ENCODE assay signal across 10 mouse cellular contexts in genomic region chr12:17035128-17035527, GRCm38 (mm10). TPM values are rescaled to one million over a fixed set of nuclear protein-coding genes. Genes with fewer than 3 reads are reported as not detected.
DNase-seq lines count a peak whose midpoint lies in the region; ATAC-seq lines count a peak whose summit lies in the region.
"Had no signal": no experiment of that assay in that cellular context is flagged by ENCODE, and none has a peak within 500 bp of the region (broad histone marks: within the 10 kb centered on the region; RNA-seq: fewer than 3 reads in every experiment).

No protein-coding gene starts in this region.

- no peak overlapping the region for H3K4me3 ChIP-seq in forebrain, embryonic 14.5 days (ENCODE audit: low read depth, low read length)
- H3K4me3 ChIP-seq in forebrain, embryonic 11.5 days (ENCODE audit: low read depth, low read length) = no peak overlapping the region
- H3K4me3 ChIP-seq in midbrain, embryonic 10.5 days = no peak overlapping the region
- no peak overlapping the region for H3K4me3 ChIP-seq in midbrain, embryonic 16.5 days (ENCODE audit: low read depth, low read length)
- H3K4me3 ChIP-seq: neural tube, embryonic 12.5 days had no signal

- no peak for ATAC-seq in forebrain, embryonic 14.5 days
- ATAC-seq in forebrain, embryonic 11.5 days (replicated peaks; ENCODE audit: low FRiP score) = no peak
- no peak for ATAC-seq in midbrain, embryonic 16.5 days
- peak; percentile 60; the same call in 1 of the 2 replicates for ATAC-seq in megakaryocyte progenitor cell, adult 5-6 weeks (replicated peaks; ENCODE audit: poor library complexity)
- no peak for ATAC-seq in megakaryocyte, adult 5-6 weeks (ENCODE audit: poor library complexity, severe bottlenecking)

- no peaks in the 10 kb centered on the region for H3K27me3 ChIP-seq in forebrain, embryonic 14.5 days (replicated peaks; ENCODE audit: control insufficient read depth, insufficient read depth, low read length)
- H3K27me3 ChIP-seq in forebrain, embryonic 11.5 days (ENCODE audit: control insufficient read depth, insufficient read depth, low read length) = no peaks in the 10 kb centered on the region
- H3K27me3 ChIP-seq in midbrain, embryonic 10.5 days (ENCODE audit: low read depth, poor library complexity, severe bottlenecking) = no peaks in the 10 kb centered on the region
- H3K27me3 ChIP-seq in midbrain, embryonic 16.5 days (ENCODE audit: control insufficient read depth, insufficient read depth, low read depth, low read length) = no peaks in the 10 kb centered on the region

- H3K9ac ChIP-seq in forebrain, embryonic 14.5 days (ENCODE audit: low read length) = no peak overlapping the region
- H3K9ac ChIP-seq in forebrain, embryonic 11.5 days (ENCODE audit: low read length) = no peak overlapping the region
- no peak overlapping the region for H3K9ac ChIP-seq in midbrain, embryonic 16.5 days (ENCODE audit: low read depth, low read length)
- H3K9ac ChIP-seq: neural tube, embryonic 12.5 days had no signal

- DNase-seq in forebrain, embryonic 14.5 days (ENCODE audit: low spot score) = peak; percentile 33
- no peak for DNase-seq in forebrain, embryonic 11.5 days (ENCODE audit: low spot score)
- DNase-seq in midbrain, embryonic 10.5 days (ENCODE audit: low spot score) = peak; percentile 32
- peak; percentile 52 for DNase-seq in c-Kit-positive CD71-negative TER-119-negative erythroid progenitor cells, embryonic 14.5 days (ENCODE audit: low read depth)
- DNase-seq in urinary bladder, adult 2 months (ENCODE audit: low spot score) = no peak

- H3K27ac ChIP-seq in forebrain, embryonic 14.5 days (ENCODE audit: low read depth, low read length) = no peak overlapping the region
- H3K27ac ChIP-seq in forebrain, embryonic 11.5 days (ENCODE audit: low read depth, low read length) = no peak overlapping the region
- H3K27ac ChIP-seq in midbrain, embryonic 10.5 days (replicated peaks) = no peak overlapping the region
- no peak overlapping the region for H3K27ac ChIP-seq in midbrain, embryonic 16.5 days (ENCODE audit: low read length)
- H3K27ac ChIP-seq: neural tube, embryonic 12.5 days had no signal

- 71% methylated on average over 2 of the region's 2 CpGs for WGBS in forebrain, embryonic 14.5 days
- WGBS in forebrain, embryonic 11.5 days = 72% methylated on average over 2 of the region's 2 CpGs
- 67% methylated on average over 2 of the region's 2 CpGs for WGBS in midbrain, embryonic 10.5 days
- 64% methylated on average over 2 of the region's 2 CpGs for WGBS in midbrain, embryonic 16.5 days

- no peak overlapping the region for H3K4me2 ChIP-seq in forebrain, embryonic 14.5 days (ENCODE audit: low read length)
- H3K4me2 ChIP-seq in forebrain, embryonic 11.5 days (ENCODE audit: low read depth, low read length, severe bottlenecking) = no peak overlapping the region
- no peak overlapping the region for H3K4me2 ChIP-seq in midbrain, embryonic 16.5 days (ENCODE audit: low read length)
- H3K4me2 ChIP-seq: neural tube, embryonic 12.5 days had no signal

- no peaks in the 10 kb centered on the region; the same call in 1 of the 2 replicates for H3K4me1 ChIP-seq in forebrain, embryonic 14.5 days (ENCODE audit: control insufficient read depth, insufficient read depth, low read length)
- no peaks in the 10 kb centered on the region for H3K4me1 ChIP-seq in forebrain, embryonic 11.5 days (replicated peaks; ENCODE audit: control insufficient read depth, insufficient read depth, low read length)
- 0 out of 2 replicates have a peak, but pooled peaks cover 8% of the 10 kb centered on the region for H3K4me1 ChIP-seq in midbrain, embryonic 10.5 days
- peaks cover 14% of the 10 kb centered on the region; the same call in 1 of the 2 replicates for H3K4me1 ChIP-seq in midbrain, embryonic 16.5 days (ENCODE audit: control insufficient read depth, insufficient read depth, low read length)

- H3K36me3 ChIP-seq in forebrain, embryonic 14.5 days (ENCODE audit: control insufficient read depth, insufficient read depth, low read length) = no peaks in the 10 kb centered on the region
- no peaks in the 10 kb centered on the region for H3K36me3 ChIP-seq in forebrain, embryonic 11.5 days (ENCODE audit: control insufficient read depth, insufficient read depth, low read length)
- H3K36me3 ChIP-seq in midbrain, embryonic 10.5 days = no peaks in the 10 kb centered on the region
- H3K36me3 ChIP-seq in midbrain, embryonic 16.5 days (ENCODE audit: control insufficient read depth, insufficient read depth, low read length) = no peaks in the 10 kb centered on the region
- H3K36me3 ChIP-seq: neural tube, embryonic 12.5 days had no signal

- no peaks in the 10 kb centered on the region for H3K9me3 ChIP-seq in forebrain, embryonic 14.5 days (replicated peaks; ENCODE audit: control insufficient read depth, low read length)
- H3K9me3 ChIP-seq in forebrain, embryonic 11.5 days (ENCODE audit: control insufficient read depth, low read length) = no peaks in the 10 kb centered on the region
- H3K9me3 ChIP-seq in midbrain, embryonic 10.5 days (replicated peaks) = no peaks in the 10 kb centered on the region
- H3K9me3 ChIP-seq in midbrain, embryonic 16.5 days (replicated peaks; ENCODE audit: control insufficient read depth, low read length, poor library complexity, severe bottlenecking) = no peaks in the 10 kb centered on the region
- H3K9me3 ChIP-seq: neural tube, embryonic 12.5 days had no signal

RNA-seq across cellular contexts. Expression of gene 2410004P03Rik, which starts 23.6 kb away (rescaled TPM):
- 2.8 and 4.9 TPM in 2 replicates for polyA plus RNA-seq in forebrain, embryonic 14.5 days (2014; fragmentation: Nextera tagmentation; extraction: Ambion mirVana)
- 0.32 and 0.47 TPM in 2 replicates for polyA plus RNA-seq in forebrain, embryonic 11.5 days (2014; fragmentation: Nextera tagmentation; extraction: Ambion mirVana)
- polyA plus RNA-seq in midbrain, embryonic 10.5 days (2016; fragmentation: Nextera tagmentation; extraction: Ambion mirVana) = 0.42 and 1.3 TPM in 2 replicates
- polyA plus RNA-seq in midbrain, embryonic 16.5 days (2015; fragmentation: Nextera tagmentation; extraction: Ambion mirVana) = 5.7 and 10.5 TPM in 2 replicates
- 0.24 TPM in 1 of 2 replicates, not detected in the other for total RNA-seq in megakaryocyte progenitor cell, adult 5-6 weeks (2015)
- 0.04 TPM in 1 of 2 replicates, not detected in the other for total RNA-seq in megakaryocyte progenitor cell, adult 5-6 weeks (2017)
- 0.25 and 0.34 TPM in 2 replicates for total RNA-seq in megakaryocyte, adult 5-6 weeks (2015)
- 0.26 and 0.41 TPM in 2 replicates for total RNA-seq in megakaryocyte, adult 5-6 weeks (2017)
- polyA plus RNA-seq in urinary bladder, adult 2 months (2012; rRNA removed) = 0.07 and 0.47 TPM in 2 replicates
- total RNA-seq: adrenal gland, adult 18-20 months had no signal

RNA-seq across cellular contexts. Expression of gene Pqlc3, which starts 34.9 kb away (rescaled TPM):
- 0.94 and 2.1 TPM in 2 replicates for polyA plus RNA-seq in forebrain, embryonic 14.5 days (2014; fragmentation: Nextera tagmentation; extraction: Ambion mirVana)
- polyA plus RNA-seq in forebrain, embryonic 11.5 days (2014; fragmentation: Nextera tagmentation; extraction: Ambion mirVana) = 3.5 and 4.8 TPM in 2 replicates
- 3.3 and 3.5 TPM in 2 replicates for polyA plus RNA-seq in midbrain, embryonic 10.5 days (2016; fragmentation: Nextera tagmentation; extraction: Ambion mirVana)
- 1.3 and 1.4 TPM in 2 replicates for polyA plus RNA-seq in midbrain, embryonic 16.5 days (2015; fragmentation: Nextera tagmentation; extraction: Ambion mirVana)
- total RNA-seq in megakaryocyte progenitor cell, adult 5-6 weeks (2015) = 39.9 and 50.4 TPM in 2 replicates
- 19.5 and 21.0 TPM in 2 replicates for total RNA-seq in megakaryocyte progenitor cell, adult 5-6 weeks (2017)
- total RNA-seq in megakaryocyte, adult 5-6 weeks (2015) = 260 and 273 TPM in 2 replicates
- total RNA-seq in megakaryocyte, adult 5-6 weeks (2017) = 130 and 134 TPM in 2 replicates
- 23.4 and 24.4 TPM in 2 replicates for polyA plus RNA-seq in urinary bladder, adult 2 months (2012; rRNA removed)

Comparison
In these comparisons a context has a peak if more than half of its experiments do, and no peak if none do; other contexts are left out.
1. DNase-seq: peak in forebrain, embryonic 14.5 days (single experiment), midbrain, embryonic 10.5 days (single experiment) and c-Kit-positive CD71-negative TER-119-negative erythroid progenitor cells, embryonic 14.5 days (single experiment); none in forebrain, embryonic 11.5 days (single experiment) and urinary bladder, adult 2 months (single experiment).